Mouse (Mus musculus): ENCODE results near the gene Bud31.
A peak's percentile ranks its signal among the peaks of the same experiment; 100 is the strongest.
"Not testable (repeated sequence)": the region's sequence is repeated elsewhere in the genome, so short reads cannot be mapped to it uniquely, and the experiment has no call there.

Gene Bud31

DNA sequence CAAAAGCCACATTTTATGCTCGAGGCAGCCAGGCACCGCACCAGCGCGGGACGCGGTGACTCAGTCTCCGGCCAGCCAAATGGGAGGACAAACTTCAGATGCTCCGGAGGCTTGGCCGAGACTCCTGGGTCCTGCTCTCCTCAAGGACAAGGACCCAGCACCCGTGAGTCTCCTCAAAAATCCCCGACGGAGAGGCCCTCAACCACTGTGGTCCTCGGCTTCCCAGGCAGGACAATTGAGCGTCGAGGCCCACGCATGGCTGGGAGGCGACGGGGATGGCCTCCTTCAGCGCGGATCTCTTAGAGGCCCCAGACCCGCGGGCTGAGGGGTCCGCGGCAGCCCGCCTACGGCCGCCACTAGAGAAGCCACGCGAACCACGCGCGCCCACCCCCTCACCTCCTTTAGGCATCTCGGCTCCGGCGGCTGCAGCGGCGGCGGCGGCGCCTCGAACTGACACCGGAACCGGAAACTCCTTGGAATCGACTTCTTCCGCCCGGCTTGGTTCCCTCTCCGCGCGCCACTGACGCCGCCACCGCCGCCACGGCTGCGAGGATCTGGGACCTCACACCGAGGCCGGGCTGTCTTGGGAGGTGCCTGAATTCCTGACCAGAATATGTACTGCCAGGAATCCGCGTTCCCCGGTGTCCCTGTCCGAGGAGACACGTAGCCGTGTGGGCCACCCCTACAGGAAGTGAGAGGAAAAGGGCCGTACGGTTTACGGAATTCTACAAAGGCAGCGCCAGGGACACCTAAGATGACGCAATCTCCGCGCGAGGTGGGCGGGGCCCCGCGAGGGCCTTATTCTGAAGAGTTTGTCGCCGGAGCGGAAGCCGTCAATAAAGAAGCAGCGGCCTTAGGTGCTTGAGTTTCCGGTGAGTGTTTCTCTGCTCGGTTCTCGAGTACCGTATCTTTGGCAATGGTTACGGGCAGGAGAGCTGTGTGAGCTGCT is at the start of gene Bud31, which contains the start of gene Pdap1:
Bud31 (plus strand) TSS at position 792 of the 949 bp plus-strand sequence.
Pdap1 (minus strand) TSS at position 668 of the 949 bp plus-strand sequence.
- peak; percentile 90 to 91 for DNase-seq

DNA sequence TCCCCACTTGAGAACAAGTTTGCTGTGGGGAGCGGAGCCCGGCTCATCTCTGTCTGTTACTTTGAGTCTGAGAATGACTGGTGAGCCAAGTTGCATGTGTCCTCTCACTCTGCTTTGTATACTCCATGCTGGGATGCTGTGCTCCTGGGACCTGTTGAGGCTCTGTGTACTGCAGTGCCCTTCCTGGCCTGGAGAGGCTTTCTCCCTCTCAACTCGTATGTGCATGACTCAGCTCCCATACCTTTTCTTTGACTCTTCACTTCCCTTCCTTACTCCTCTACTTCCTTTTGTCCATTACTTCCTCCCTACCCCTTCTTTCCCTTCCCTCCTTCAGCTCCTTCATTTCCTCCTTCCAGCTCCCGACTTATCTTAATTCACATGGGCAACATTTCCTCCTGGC is 44.0 kb upstream of the Bud31 start:
- no peak for DNase-seq

DNA sequence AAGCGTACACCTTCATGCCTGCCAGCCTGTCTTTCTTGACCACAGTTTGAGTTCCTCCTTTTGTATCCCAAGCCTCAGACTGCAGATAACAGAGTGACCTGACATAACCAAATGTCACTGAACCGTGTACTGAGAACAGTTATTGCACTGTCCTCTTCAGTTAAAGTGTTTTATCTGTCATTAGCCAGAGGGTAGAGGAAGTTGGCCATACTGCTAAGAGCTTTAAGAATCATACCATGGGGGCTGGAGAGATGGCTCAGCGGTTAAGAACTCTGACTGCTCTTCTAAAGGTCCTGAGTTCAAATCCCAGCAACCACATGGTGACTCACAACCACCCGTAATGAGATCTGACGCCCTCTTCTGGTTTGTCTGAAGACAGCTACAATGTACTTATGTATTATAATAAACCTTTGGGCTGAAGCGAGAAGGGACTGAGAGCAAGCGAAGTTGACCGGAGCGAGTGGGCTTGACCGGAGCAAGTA is 41.8 kb upstream of the Bud31 start:
- DNase-seq: no peak

DNA sequence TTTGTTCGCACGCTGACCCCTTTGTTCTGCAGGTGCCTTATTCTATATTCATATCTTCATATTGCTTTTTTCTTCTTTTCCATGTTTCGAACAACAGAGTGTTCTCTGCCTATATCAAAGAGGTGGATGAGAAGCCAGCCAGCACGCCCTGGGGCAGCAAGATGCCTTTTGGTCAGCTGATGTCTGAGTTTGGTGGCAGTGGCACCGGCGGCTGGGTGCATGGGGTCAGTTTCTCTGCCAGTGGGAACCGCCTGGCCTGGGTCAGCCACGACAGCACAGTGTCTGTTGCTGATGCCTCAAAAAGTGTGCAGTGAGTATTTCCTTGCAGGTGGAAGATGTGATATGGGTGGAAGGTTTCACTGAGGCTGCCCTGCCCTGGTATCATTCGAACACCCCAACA is 39.2 kb upstream of the Bud31 start:
- DNase-seq: no peak

DNA sequence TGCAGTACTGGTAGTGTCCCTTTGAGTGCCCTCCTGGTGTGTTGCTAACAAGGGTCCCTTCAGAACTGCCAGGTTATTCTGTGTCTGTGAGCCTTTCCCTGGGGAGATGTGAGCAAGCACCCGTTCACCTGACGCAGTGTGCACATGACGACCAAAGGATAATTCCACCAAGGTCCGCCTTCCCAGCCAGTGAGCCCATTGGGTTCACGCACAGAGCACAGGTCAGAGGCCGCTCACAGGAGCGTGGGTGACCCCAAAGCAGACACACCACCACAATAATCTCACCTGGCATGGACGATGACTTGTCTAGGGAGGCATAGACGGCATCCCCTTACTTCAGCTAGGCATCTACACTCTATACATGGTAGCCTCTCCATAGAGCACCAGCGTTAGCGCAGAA is 38.7 kb upstream of the Bud31 start:
- not testable (repeated sequence) for DNase-seq

DNA sequence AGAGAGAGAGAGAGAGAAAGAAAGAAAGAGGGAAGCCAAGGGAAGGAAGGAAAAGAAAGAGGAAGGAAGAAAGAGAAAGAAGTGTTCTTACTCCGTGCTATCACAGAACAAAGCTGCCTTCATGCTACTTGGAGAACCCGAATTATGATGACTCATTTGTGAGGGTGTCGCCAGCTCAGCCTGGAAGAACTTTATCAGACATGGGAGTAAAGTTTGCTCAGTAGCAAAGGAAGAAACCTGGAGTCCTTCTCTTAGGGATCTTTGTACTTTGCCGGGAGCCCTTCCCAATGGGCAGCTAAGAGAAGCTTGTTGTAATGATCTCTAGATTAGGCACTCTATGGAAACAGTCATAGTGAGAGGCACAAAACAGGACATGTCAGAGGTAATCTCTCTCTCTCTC is 37.5 kb upstream of the Bud31 start:
- DNase-seq: no peak

DNA sequence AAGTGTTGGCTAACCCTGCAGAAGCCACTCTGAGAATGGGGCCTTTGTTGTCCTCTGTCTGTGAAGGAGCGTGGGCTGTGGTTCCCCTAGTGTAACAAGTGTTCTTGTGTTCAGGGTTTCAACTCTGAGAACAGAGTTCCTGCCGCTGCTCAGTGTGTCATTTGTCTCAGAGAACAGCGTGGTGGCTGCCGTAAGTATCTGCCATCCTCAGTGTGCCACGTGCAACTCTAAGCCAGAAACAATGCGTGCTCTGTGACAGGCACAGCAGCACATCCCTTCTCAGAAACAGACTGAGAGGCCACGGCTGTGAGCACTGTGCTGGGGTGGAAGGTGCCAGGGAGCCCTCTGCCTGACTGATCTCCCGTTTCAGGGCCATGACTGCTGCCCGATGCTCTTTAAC is 35.8 kb upstream of the Bud31 start:
- no peak for DNase-seq

DNA sequence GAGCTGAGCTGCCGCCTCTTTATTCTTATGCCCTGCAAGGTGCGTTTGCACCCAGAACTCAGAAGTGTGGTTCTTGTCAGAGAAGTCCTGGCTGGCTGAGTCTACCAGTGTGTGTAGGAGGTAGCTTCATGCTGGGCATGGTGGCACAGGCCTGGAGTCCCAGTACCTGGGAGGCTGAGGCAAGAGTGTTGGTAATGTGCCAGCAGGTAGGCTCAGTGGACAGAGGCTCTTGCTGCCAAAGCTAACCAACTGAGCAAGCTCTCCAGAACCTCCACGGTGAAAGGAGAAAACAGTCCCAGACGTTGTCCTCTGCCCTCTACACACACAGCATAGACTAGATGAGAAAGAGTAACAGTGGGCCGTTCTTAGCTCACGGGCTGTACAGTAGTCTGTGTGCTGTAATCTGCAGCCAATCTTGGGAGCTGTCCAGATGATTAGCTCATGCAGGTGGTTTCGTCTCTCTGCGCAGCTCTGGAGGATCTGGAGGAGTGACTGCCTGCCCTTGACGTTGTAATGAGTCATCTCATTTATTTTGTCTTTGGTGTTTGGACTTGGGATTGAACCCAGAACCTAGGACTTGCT is 34.4 kb upstream of the Bud31 start:
- no peak for DNase-seq

DNA sequence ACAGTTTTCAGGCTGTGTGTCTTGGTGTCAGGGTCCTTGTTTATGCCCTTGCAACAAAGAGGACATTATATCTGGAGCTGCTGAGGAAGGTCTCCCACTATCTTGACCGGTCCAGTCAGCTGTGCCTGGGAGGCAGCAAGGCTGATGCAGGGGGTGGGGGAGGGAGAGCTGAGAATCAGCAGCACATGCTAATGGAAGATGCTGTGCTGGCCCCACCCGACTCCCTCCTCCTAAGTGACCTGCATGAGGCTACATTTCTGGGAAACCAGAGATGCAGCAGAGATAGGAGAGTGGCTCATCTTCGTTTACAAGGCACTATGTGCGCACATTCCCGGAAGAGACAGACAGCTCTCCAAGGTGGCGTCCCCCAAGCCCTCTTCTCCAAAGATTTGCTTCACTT is 29.8 kb upstream of the Bud31 start:
- no peak for DNase-seq

DNA sequence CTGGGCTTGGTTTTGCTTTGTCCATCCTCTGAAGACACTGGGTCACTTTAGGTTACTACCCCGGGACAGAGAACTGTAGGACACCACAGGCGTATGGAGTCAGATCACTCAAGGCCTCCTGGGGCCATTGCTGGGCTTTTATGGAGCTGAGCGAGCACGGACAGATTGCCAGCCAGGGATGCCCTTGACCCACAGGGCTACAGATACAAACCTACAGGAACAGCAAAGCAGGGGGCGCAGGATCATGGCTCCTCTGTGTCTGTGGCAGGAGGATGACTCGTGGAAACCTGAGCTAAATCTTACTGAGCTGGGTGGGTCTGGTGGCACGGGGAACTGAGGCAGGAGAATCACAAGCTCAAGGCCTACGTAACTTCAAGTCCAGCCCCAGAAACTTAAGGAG is 27.6 kb upstream of the Bud31 start:
- no peak for DNase-seq

DNA sequence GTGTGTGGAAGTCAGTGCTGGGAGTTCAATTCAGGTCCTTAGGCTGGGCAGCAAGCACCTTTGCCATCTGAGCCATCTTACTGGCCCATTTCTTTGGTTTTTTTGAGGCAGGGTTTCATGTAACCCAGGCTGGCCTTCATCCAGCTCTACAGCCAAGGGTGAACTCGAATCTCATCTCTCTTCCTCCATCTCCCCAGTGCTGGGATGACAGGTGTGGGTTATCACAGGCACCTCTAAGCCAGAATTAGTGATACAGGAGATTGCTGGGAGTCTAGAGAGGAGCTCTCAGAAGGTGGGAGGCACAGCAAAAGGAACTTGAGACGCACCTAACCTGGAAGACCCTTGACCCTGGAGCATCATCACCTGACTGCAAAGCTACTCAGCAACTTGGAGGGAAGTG is 26.7 kb upstream of the Bud31 start:
- DNase-seq: no peak

DNA sequence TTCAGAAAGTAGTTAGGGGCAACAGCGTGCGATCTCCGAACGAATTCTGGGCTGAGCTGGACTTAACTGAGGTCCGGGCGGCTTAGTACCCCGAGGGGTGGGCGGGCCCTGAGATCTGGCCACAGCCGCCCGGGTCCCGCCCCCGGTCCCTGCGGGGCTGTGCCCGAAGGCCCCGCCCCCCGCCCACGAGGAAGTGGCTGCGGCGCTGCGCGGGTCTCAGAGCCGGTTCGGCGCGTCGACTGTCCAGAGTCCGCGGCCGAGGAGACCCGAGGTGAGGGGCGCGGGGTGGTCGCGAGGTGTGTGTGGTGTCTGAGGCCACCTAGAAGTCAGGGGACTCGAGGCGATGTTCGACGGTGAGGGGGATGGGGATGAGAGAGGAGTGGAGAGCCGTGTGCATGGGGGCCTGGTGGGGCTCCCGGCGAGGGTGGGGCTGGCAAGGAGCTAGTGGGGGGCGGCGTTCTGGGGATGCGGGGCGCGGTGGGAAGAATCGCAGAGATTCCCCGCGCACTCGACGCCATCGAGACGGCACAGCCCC is 26.0 kb upstream of the Bud31 start, which contains the start of gene Arpc1b:
Arpc1b (plus strand) TSS at position 145 of the 535 bp plus-strand sequence.
- peak; percentile 59 to 61 for DNase-seq

DNA sequence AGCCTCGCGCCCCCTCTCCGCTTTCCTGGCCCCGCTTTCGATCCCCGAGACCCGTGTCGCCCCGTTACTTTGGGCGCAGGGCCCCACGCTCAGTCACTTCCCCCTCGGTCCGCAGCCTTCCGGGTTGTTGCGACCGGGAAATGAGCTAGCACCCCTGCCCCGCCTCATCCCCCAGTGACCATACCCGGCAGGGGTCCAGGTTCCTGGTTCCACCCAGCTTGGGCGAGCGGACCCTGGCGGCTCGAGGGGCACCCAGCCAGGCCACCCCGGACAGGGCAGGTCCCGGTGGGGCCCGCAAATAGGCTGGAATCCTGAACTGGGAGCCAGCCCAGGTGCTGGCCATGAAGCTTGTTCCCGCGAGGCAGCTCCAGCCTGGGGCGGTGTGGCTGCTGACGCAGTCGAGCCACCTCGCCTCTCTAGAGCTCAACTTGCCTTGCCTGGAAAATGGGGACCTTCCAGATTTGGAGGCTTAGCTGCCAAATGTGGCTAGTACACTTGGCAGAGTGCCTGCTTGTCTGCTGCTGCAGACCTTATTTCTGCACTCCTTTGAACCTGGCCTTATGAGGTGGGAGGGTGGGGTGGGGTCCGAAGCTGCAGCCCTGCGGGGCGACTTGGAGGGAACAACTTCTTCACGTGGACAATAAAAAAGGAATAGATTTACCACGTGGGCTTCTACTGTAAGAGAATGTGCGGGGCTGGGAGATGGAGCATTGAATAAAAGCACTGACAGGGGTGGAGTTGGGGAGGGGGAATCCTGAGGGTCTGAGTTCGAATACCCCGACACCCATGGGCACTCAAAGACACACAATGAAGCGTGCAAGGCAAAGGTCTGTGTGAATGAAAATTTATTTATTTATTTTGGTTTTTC is 25.3 kb upstream of the Bud31 start:
- peak; percentile 61 to 70 for DNase-seq

DNA sequence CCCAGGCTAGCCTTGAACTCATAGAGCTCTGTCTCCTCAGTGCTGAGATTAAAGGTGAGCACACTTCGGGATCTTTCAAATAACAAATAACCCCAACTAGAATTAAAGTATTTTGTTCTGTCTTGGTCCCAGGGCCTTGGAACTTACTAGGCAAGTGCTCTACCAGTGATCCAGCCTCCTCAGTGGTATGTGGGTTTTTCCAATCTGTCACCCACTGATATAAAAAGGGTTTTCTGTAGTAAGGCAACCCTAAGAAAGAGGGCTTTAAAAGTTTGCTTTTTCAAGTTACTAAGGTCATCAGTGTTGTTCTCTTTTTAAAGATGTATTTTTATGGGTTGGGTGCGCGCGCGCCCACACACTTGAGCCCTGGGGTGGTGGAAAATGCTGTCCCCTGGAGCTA is 24.4 kb upstream of the Bud31 start:
- no peak for DNase-seq

DNA sequence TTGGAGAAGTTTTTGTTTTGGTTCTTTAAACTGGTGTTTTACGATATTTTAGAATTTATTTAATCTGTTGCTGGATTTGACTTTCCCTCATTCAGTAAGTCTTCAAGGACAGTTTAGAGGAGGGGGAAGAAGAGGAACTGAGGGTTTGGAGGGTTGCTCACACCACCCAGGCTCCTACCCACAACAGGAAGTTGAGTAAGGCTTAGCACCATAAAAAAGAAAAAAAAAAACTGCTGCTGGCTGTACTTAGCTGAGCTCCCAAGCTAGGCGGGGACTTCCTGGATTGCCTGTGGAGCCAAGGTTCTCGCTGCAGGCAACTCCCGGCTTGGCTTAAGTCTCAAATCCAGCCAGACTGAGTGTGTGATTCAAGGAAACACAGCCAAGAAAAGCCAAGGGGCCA is 23.8 kb upstream of the Bud31 start:
- peak; percentile 52 to 62 for DNase-seq

DNA sequence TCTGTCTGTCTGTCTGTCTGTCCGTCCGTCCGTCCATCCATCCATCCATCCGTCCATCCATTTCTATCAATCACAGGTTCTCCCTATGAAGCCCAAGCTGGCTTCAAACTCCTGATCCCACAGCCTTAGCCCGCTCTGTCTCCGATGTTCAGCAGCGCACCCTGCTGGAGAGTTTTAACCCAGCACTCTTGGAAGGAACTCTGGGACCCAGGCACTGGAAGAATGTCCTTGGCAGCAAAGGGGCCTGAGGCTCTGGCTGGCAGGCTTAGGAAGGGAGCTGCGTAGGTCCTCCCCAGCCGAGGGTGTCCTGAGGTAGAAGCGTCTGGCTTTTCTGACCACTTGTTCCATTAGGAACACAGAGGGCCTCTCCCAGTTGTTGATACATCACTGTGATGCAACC is 23.2 kb upstream of the Bud31 start:
- peak; percentile 47 to 53 for DNase-seq

DNA sequence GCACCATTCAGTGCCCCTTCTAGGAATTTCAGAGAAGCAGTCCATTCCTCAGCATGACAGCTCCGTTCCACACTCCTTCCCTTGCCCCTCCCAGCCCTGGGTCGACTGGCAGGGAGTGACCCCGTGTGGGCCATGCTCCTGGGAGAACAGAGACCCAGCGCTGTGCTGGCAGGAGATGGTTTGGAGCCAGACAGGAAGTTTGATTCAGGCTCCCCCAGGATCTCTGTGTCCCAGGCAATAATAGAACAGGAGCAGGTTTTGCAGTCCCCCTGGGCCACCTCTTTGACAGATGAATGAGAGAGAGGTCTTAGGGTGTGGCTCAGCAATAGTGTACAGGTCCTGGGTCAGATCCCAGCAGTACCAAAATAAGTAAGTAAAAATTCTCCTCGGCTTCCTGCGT is 22.2 kb upstream of the Bud31 start:
- DNase-seq: no peak

DNA sequence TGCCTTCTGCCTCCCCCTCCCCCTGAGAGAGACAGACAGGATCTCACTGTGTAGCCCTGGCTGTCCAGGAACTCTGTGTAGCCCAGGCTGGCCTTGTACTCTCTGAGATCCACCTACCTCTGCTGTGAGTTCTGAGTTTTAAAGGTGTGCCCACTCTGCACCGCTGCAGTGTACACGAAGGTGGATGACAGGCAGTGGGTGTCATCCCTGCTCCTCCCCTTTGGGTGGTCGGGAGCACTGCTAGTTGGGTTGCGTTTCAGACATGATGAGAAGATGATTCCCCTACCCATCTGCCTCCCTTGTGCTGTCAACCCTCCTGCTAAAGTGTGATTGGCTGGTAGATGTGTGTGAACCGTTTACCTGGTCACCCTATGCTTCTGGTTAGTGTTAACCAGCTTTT is 21.7 kb upstream of the Bud31 start:
- DNase-seq: no peak

DNA sequence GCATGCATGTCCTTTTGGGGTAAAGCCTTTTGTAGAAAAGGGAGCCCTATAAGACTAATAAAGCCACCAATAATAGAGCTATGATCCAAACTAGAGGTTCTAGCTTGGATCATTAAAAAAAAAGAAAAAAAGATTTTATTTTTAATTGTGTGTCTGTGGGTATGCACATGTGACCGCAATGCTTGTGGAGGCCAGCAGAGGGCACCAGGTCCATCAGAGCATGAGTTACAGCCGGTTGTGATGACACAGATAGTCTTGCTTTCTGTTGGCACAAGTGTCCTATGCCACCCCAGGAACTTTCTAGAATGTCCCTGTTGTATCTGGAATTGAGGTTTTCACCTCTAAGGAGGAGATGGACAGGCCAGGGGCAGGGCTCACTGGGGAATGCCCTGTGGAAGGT is 20.8 kb upstream of the Bud31 start:
- no peak for DNase-seq

DNA sequence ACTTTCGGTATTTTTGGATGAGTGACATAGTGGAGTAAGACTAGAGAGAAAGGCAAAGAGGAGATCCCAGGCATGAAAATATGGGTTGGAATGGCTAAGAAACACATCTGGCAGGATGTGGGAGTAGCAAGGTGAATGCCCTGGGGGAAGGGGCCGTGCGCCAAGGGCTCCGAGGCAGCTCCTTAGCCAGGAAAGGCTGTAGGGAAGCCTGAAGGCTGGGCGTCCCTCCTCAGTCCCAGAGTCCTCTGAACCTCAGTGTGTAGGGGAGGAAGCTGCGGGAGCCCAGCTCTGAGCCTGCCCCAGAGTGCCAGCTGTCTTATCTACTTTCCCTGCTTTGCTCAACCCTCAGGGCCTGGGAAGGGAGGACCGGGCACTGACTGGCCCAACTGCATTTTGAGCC is 19.2 kb upstream of the Bud31 start:
- no peak for DNase-seq

DNA sequence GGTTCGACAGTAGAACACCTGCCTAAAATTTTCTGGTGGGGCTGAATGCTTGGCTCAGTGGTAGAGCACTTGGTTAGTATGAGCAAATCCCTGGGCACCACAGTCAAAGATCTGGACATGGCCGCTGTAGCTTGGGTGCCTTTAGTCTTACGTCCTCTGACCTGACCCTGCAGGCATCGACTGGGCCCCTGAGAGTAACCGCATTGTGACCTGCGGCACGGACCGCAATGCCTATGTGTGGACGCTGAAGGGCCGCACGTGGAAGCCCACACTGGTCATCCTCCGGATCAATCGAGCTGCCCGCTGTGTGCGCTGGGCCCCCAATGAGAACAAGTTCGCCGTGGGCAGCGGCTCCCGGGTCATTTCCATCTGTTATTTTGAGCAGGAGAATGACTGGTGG is 16.8 kb upstream of the Bud31 start:
- DNase-seq: no peak

DNA sequence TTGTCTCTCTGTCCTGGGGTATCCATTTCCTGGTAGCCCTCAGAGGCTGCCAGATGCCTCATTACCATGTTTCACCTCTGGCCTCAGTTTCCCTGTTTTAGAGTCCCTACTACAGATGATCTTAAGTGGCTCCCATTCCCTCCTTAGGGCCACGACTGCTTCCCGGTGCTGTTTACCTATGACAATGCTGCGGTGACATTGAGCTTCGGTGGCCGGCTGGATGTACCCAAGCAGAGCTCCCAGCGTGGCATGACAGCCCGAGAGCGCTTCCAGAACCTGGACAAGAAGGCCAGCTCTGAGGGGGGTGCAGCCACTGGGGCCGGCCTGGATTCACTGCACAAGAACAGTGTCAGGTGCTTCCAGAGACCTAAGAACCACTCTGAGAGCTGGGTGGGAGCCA is 13.6 kb upstream of the Bud31 start:
- DNase-seq: no peak

DNA sequence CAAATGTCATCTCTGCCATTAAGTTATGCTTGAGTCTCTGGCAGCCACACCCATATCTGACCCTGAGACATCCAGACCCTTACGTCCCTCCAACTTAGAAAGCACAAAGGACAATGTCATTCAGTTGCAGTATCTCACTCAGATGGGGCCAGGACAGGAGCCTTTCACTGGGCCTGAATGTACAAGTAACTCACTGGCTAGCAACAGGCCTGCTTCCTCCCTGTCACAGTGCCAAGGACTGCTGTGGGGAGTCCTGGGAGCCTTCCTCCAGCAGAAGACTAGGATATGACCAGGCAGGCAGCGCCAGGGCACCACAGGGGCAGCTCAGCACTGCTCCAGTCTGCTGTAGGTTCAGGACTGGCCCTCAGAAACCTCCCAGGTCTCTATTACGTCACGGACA is 11.0 kb upstream of the Bud31 start:
- DNase-seq: no peak

All from thymus, adult 18-20 months (tissue).